Mouse (Mus musculus) heart, embryonic 10.5 days (tissue): ENCODE data around the gene Dao. TPM values are rescaled to one million over a fixed set of nuclear protein-coding genes. Genes with fewer than 3 reads are reported as not detected.
A peak's percentile ranks its signal among the peaks of the same experiment; 100 is the strongest.

Experiments
- DNase-seq: peaks from one replicate; pipeline ENCODE4 v3.0.0-alpha.2; 2017; ENCODE audit warnings: low spot score
- H3K27ac ChIP-seq: fragments of 300-500 bp; sonication (generic); 2 replicates; pipeline ENCODE4 v1.5.1; 2016; ENCODE audit warnings: mild to moderate bottlenecking
- H3K27me3 ChIP-seq: fragments of 300-500 bp; sonication (generic); 2 replicates; pipeline ENCODE4 v1.6.1; 2016; ENCODE audit warnings: mild to moderate bottlenecking; ENCODE audit not compliant: poor library complexity, insufficient read depth, severe bottlenecking
- H3K36me3 ChIP-seq: fragments of 300-500 bp; sonication (generic); 2 replicates; pipeline ENCODE4 v1.6.1; 2016; ENCODE audit warnings: mild to moderate bottlenecking, moderate library complexity
- H3K4me1 ChIP-seq: fragments of 300-500 bp; sonication (generic); 2 replicates; pipeline ENCODE4 v1.6.1; 2016; ENCODE audit warnings: mild to moderate bottlenecking
- H3K4me3 ChIP-seq: fragments of 300-500 bp; sonication (generic); 2 replicates; pipeline ENCODE4 v1.5.1; 2016; ENCODE audit warnings: mild to moderate bottlenecking, moderate library complexity
- H3K9me3 ChIP-seq: fragments of 300-500 bp; sonication (generic); 2 replicates; pipeline ENCODE4 v1.6.1; 2016; ENCODE audit warnings: mild to moderate bottlenecking, moderate library complexity
- WGBS: fragments of 180-500 bp; shearing (Covaris S2); methylation state at CpG from one replicate; pipeline ENCODE4 v1.1.7; 2016; 5-methylcytosine and 5-hydroxymethylcytosine counted together
- polyA plus RNA-seq: library from polyadenylated mRNA; unstranded; fragments of >200 nt; fragmentation: Nextera tagmentation; extraction: Ambion mirVana; gene quantifications from 2 replicates; pipeline ENCODE4 v1.2.1, GENCODE M21; 2016

Dao gene
- polyA plus RNA-seq, 1 experiment from 2014 or later, result not detected

GRCm38 (mm10) chr5:113972589-113973515 is 30.7 kb upstream of the Dao start:
- Histone ChIP-seq H3K27me3 (no peaks in the 10 kb centered on the region), H3K9me3 (no peaks in the 10 kb centered on the region), H3K4me3 (peak overlapping the region; percentile 40), H3K27ac (peak overlapping the region; percentile 88), H3K36me3 (peaks cover 38% of the 10 kb centered on the region), H3K4me1 (peaks cover 68% of the 10 kb centered on the region)
- WGBS, result 15% methylated on average over 18 of the region's 18 CpGs
- DNase-seq, result peak; percentile 93

- 74% methylated on average over 8 of the region's 8 CpGs for WGBS
- H3K27ac ChIP-seq, result peak overlapping the region; percentile 88
- H3K27me3 ChIP-seq, result no peaks in the 10 kb centered on the region
- no peak for DNase-seq
- peaks cover 76% of the 10 kb centered on the region for H3K4me1 ChIP-seq
- H3K4me3 ChIP-seq, result peak overlapping the region; percentile 45
- H3K9me3 ChIP-seq, result no peaks in the 10 kb centered on the region
- H3K36me3 ChIP-seq, result peaks cover 41% of the 10 kb centered on the region
These were observed 29.7 kb upstream of the Dao start for GRCm38 (mm10) chr5:113973790-113974189.

GRCm38 (mm10) chr5:113974576-113974975 is 28.9 kb upstream of the Dao start:
- no peaks in the 10 kb centered on the region for H3K9me3 ChIP-seq
- H3K4me3 ChIP-seq, result peak overlapping the region; percentile 45
- no peaks in the 10 kb centered on the region for H3K27me3 ChIP-seq
- no peak for DNase-seq
- WGBS, result 13% methylated on average over 15 of the region's 15 CpGs
- H3K27ac ChIP-seq, result peak overlapping the region; percentile 88
- H3K4me1 ChIP-seq, result peaks cover 76% of the 10 kb centered on the region
- H3K36me3 ChIP-seq, result peaks cover 33% of the 10 kb centered on the region; the same call in 1 of the 2 replicates

GRCm38 (mm10) chr5:113975538-113976215 is 27.8 kb upstream of the Dao start:
- Histone ChIP-seq H3K4me3 (no peak overlapping the region), H3K27ac (peak overlapping the region; percentile 88), H3K27me3 (no peaks in the 10 kb centered on the region), H3K4me1 (peaks cover 83% of the 10 kb centered on the region), H3K9me3 (no peaks in the 10 kb centered on the region), H3K36me3 (peaks cover 24% of the 10 kb centered on the region; the same call in 1 of the 2 replicates)
- no peak for DNase-seq
- 46% methylated on average over 9 of the region's 9 CpGs for WGBS

- H3K9me3 ChIP-seq, result no peaks in the 10 kb centered on the region
- peaks cover 86% of the 10 kb centered on the region for H3K4me1 ChIP-seq
- DNase-seq, result no peak
- 85% methylated on average over 8 of the region's 8 CpGs for WGBS
- H3K4me3 ChIP-seq, result no peak overlapping the region
- H3K27ac ChIP-seq, result 0 out of 2 replicates have a peak overlapping the region, but pooled peaks have one; percentile 50
- H3K27me3 ChIP-seq, result no peaks in the 10 kb centered on the region
- H3K36me3 ChIP-seq, result peaks cover 29% of the 10 kb centered on the region; the same call in 1 of the 2 replicates
These were observed 26.9 kb upstream of the Dao start for GRCm38 (mm10) chr5:113976597-113976996.

- no peak for DNase-seq
- Histone ChIP-seq H3K27ac (peak overlapping the region; percentile 50; the same call in 1 of the 2 replicates), H3K4me3 (no peak overlapping the region), H3K27me3 (no peaks in the 10 kb centered on the region), H3K9me3 (no peaks in the 10 kb centered on the region), H3K36me3 (peaks cover 31% of the 10 kb centered on the region; the same call in 1 of the 2 replicates), H3K4me1 (peaks cover 86% of the 10 kb centered on the region)
- WGBS, result 69% methylated on average over 8 of the region's 8 CpGs
These were observed 26.2 kb upstream of the Dao start for GRCm38 (mm10) chr5:113977309-113977708.

GRCm38 (mm10) chr5:113980511-113980910 is 23.0 kb upstream of the Dao start:
- H3K4me1 ChIP-seq, result peaks cover 82% of the 10 kb centered on the region
- no peaks in the 10 kb centered on the region for H3K27me3 ChIP-seq
- 76% methylated on average over 1 of the region's 1 CpGs for WGBS
- H3K4me3 ChIP-seq, result no peak overlapping the region
- no peaks in the 10 kb centered on the region for H3K9me3 ChIP-seq
- DNase-seq, result no peak
- peaks cover 35% of the 10 kb centered on the region; the same call in 1 of the 2 replicates for H3K36me3 ChIP-seq
- H3K27ac ChIP-seq, result peak overlapping the region; percentile 56; the same call in 1 of the 2 replicates

- Histone ChIP-seq H3K36me3 (peaks cover 35% of the 10 kb centered on the region; the same call in 1 of the 2 replicates), H3K4me3 (no peak overlapping the region), H3K27me3 (no peaks in the 10 kb centered on the region), H3K27ac (peak overlapping the region; percentile 63; the same call in 1 of the 2 replicates), H3K4me1 (peaks cover 82% of the 10 kb centered on the region), H3K9me3 (no peaks in the 10 kb centered on the region)
- WGBS, result 75% methylated on average over 6 of the region's 6 CpGs
- no peak for DNase-seq
These were observed 22.3 kb upstream of the Dao start for GRCm38 (mm10) chr5:113981171-113981570.

- H3K27me3 ChIP-seq, result no peaks in the 10 kb centered on the region
- no peak overlapping the region for H3K4me3 ChIP-seq
- 74% methylated on average over 8 of the region's 8 CpGs for WGBS
- peaks cover 82% of the 10 kb centered on the region for H3K4me1 ChIP-seq
- H3K9me3 ChIP-seq, result no peaks in the 10 kb centered on the region
- peak overlapping the region; percentile 63 for H3K27ac ChIP-seq
- no peak for DNase-seq
- H3K36me3 ChIP-seq, result peaks cover 31% of the 10 kb centered on the region; the same call in 1 of the 2 replicates
These were observed 21.7 kb upstream of the Dao start for GRCm38 (mm10) chr5:113981843-113982242.

- 46% methylated on average over 6 of the region's 6 CpGs for WGBS
- peaks cover 68% of the 10 kb centered on the region for H3K4me1 ChIP-seq
- no peaks in the 10 kb centered on the region for H3K27me3 ChIP-seq
- peaks cover 23% of the 10 kb centered on the region for H3K36me3 ChIP-seq
- H3K27ac ChIP-seq, result peak overlapping the region; percentile 37
- no peaks in the 10 kb centered on the region for H3K9me3 ChIP-seq
- no peak overlapping the region for H3K4me3 ChIP-seq
- no peak for DNase-seq
These were observed 20.0 kb upstream of the Dao start for GRCm38 (mm10) chr5:113983541-113983940.

- H3K9me3 ChIP-seq, result no peaks in the 10 kb centered on the region
- H3K4me1 ChIP-seq, result peaks cover 72% of the 10 kb centered on the region
These were observed 19.3 kb upstream of the Dao start for GRCm38 (mm10) chr5:113984025-113984740.

GRCm38 (mm10) chr5:113985737-113986136 is 17.8 kb upstream of the Dao start:
- Histone ChIP-seq H3K27ac (peak overlapping the region; percentile 68), H3K4me1 (peaks cover 77% of the 10 kb centered on the region), H3K4me3 (no peak overlapping the region), H3K36me3 (peaks cover 32% of the 10 kb centered on the region), H3K9me3 (no peaks in the 10 kb centered on the region), H3K27me3 (no peaks in the 10 kb centered on the region)
- WGBS, result 63% methylated on average over 2 of the region's 2 CpGs
- no peak for DNase-seq

More at GRCm38 (mm10) chr5:113984025-113984740, 19.3 kb upstream of the Dao start:
- Histone ChIP-seq H3K4me3 (no peak overlapping the region), H3K27ac (peak overlapping the region; percentile 37), H3K36me3 (peaks cover 27% of the 10 kb centered on the region), H3K27me3 (no peaks in the 10 kb centered on the region)
- 72% methylated on average over 13 of the region's 13 CpGs for WGBS
- no peak for DNase-seq
